Mouse (Mus musculus) testis, adult 2 months (tissue): ENCODE data around the gene Kdm2a. TPM values are rescaled to one million over a fixed set of nuclear protein-coding genes. Genes with fewer than 3 reads are reported as not detected.

Experiments used
- H3K27ac ChIP-seq: fragments of 200-500 bp; 2 replicates; pipeline ENCODE4 v1.5.1; 2012; ENCODE audit warnings: low read depth, low read length; ENCODE audit not compliant: control insufficient read depth, insufficient read depth
- H3K27me3 ChIP-seq: fragments of 200-500 bp; 2 replicates; pipeline ENCODE4 v1.6.1; 2012; ENCODE audit warnings: mild to moderate bottlenecking, low read length, moderate library complexity; ENCODE audit not compliant: control insufficient read depth, insufficient read depth
- H3K36me3 ChIP-seq: fragments of 200-500 bp; 2 replicates; pipeline ENCODE4 v1.6.1; 2012; ENCODE audit warnings: mild to moderate bottlenecking, low read length; ENCODE audit not compliant: control insufficient read depth, insufficient read depth
- H3K4me1 ChIP-seq: fragments of 200-500 bp; 2 replicates; pipeline ENCODE4 v1.6.1; 2012; ENCODE audit warnings: low read length; ENCODE audit not compliant: control insufficient read depth, insufficient read depth
- H3K4me3 ChIP-seq: fragments of 200-500 bp; 2 replicates; pipeline ENCODE4 v1.5.1; 2012; ENCODE audit warnings: low read depth, mild to moderate bottlenecking, low read length, moderate library complexity, mixed read lengths; ENCODE audit not compliant: control insufficient read depth
- CTCF ChIP-seq: fragments of 200-500 bp; IDR thresholded peaks from 2 replicates; pipeline ENCODE4 v1.5.1; 2012; ENCODE audit warnings: low read depth, mild to moderate bottlenecking, inconsistent platforms, low read length, moderate library complexity; ENCODE audit not compliant: control insufficient read depth, insufficient read depth, insufficient replicate concordance
- POLR2A ChIP-seq: fragments of 200-500 bp; IDR thresholded peaks from 2 replicates; pipeline ENCODE4 v1.6.1; 2012; ENCODE audit warnings: low read depth, mild to moderate bottlenecking, inconsistent platforms, low read length, moderate library complexity; ENCODE audit not compliant: control insufficient read depth
- polyA plus RNA-seq: library from polyadenylated mRNA; depleted of rRNA; stranded (reverse); fragments of >200 nt; gene quantifications from 2 replicates; pipeline ENCODE4 v1.2.3, GENCODE M21; 2012

Kdm2a gene
- polyA plus RNA-seq, 1 experiment: 48.5 TPM

GRCm38 (mm10) chr19:4304251-4304821 lies 93.7 kb downstream of the Kdm2a start:
- Histone ChIP-seq H3K4me3 (no peak overlapping the region), H3K4me1 (peaks cover 12% of the 10 kb centered on the region), H3K27me3 (no peaks in the 10 kb centered on the region), H3K27ac (no peak overlapping the region), H3K36me3 (no peaks in the 10 kb centered on the region)
- TF ChIP-seq POLR2A (no peak), CTCF (no peak)

GRCm38 (mm10) chr19:4303640-4303995 lies 94.5 kb downstream of the Kdm2a start:
- peaks cover 12% of the 10 kb centered on the region for H3K4me1 ChIP-seq
- no peak overlapping the region for H3K27ac ChIP-seq
- H3K36me3 ChIP-seq: no peaks in the 10 kb centered on the region
- H3K27me3 ChIP-seq: no peaks in the 10 kb centered on the region
- TF ChIP-seq CTCF (no peak), POLR2A (no peak)
- no peak overlapping the region for H3K4me3 ChIP-seq

- Histone ChIP-seq H3K36me3 (no peaks in the 10 kb centered on the region), H3K4me1 (peaks cover 12% of the 10 kb centered on the region), H3K4me3 (peak overlapping the region; percentile 30), H3K27ac (no peak overlapping the region), H3K27me3 (no peaks in the 10 kb centered on the region)
- TF ChIP-seq CTCF (no peak), POLR2A (no peak)
Measured at GRCm38 (mm10) chr19:4302936-4303639, 95.0 kb downstream of the Kdm2a start.

- Histone ChIP-seq H3K4me3 (no peak overlapping the region; the same call in 1 of the 2 replicates), H3K27ac (no peak overlapping the region), H3K27me3 (no peaks in the 10 kb centered on the region), H3K4me1 (peaks cover 12% of the 10 kb centered on the region), H3K36me3 (no peaks in the 10 kb centered on the region)
- no peak for TF ChIP-seq CTCF
- no peak for TF ChIP-seq POLR2A
Measured at GRCm38 (mm10) chr19:4301735-4302651, 96.1 kb downstream of the Kdm2a start.

GRCm38 (mm10) chr19:4300852-4301734 lies 97.0 kb downstream of the Kdm2a start:
- Histone ChIP-seq H3K4me3 (no peak overlapping the region), H3K27ac (no peak overlapping the region), H3K36me3 (no peaks in the 10 kb centered on the region), H3K4me1 (peaks cover 12% of the 10 kb centered on the region), H3K27me3 (no peaks in the 10 kb centered on the region)
- TF ChIP-seq CTCF (no peak), POLR2A (no peak)

- H3K27ac ChIP-seq: no peak overlapping the region
- TF ChIP-seq CTCF (no peak), POLR2A (no peak)
- peaks cover 8% of the 10 kb centered on the region for H3K4me1 ChIP-seq
- H3K27me3 ChIP-seq: no peaks in the 10 kb centered on the region
- no peaks in the 10 kb centered on the region for H3K36me3 ChIP-seq
- no peak overlapping the region for H3K4me3 ChIP-seq
Measured at GRCm38 (mm10) chr19:4300271-4300704, 97.8 kb downstream of the Kdm2a start.
